Mouse (Mus musculus): Measurements from ENCODE around the gene Sestd1.

Sestd1 gene

GRCm38 (mm10) chr2:77280512-77281409 is at the start of gene Sestd1:
Sestd1 (minus strand) TSS chr2:77280592.
- DNase-seq, result peak; percentile 22 to 35

GRCm38 (mm10) chr2:77327246-77327645 is 46.9 kb upstream of the Sestd1 start:
- no peak for DNase-seq

GRCm38 (mm10) chr2:77323739-77324138 is 43.3 kb upstream of the Sestd1 start:
- DNase-seq, result no peak

- no peak for DNase-seq
These were observed 42.8 kb upstream of the Sestd1 start for GRCm38 (mm10) chr2:77323156-77323555.

- DNase-seq, result no peak
These were observed 38.8 kb upstream of the Sestd1 start for GRCm38 (mm10) chr2:77319196-77319595.

GRCm38 (mm10) chr2:77316961-77317360 is 36.6 kb upstream of the Sestd1 start:
- DNase-seq, result no peak

GRCm38 (mm10) chr2:77313846-77314245 is 33.5 kb upstream of the Sestd1 start:
- DNase-seq, result no peak

- no peak for DNase-seq
These were observed 32.2 kb upstream of the Sestd1 start for GRCm38 (mm10) chr2:77312616-77313015.

- peak in 1 of 2 experiments; percentile 14 for DNase-seq
These were observed 28.9 kb upstream of the Sestd1 start for GRCm38 (mm10) chr2:77309313-77309712.

- DNase-seq, result no peak
These were observed 24.1 kb upstream of the Sestd1 start for GRCm38 (mm10) chr2:77304494-77304893.

GRCm38 (mm10) chr2:77303716-77304115 is 23.3 kb upstream of the Sestd1 start:
- DNase-seq, result no peak

- no peak for DNase-seq
These were observed 22.4 kb upstream of the Sestd1 start for GRCm38 (mm10) chr2:77302655-77303348.

- no peak for DNase-seq
These were observed 21.4 kb upstream of the Sestd1 start for GRCm38 (mm10) chr2:77301687-77302389.

- DNase-seq, result no peak
These were observed 9.3 kb upstream of the Sestd1 start for GRCm38 (mm10) chr2:77289701-77290100.

GRCm38 (mm10) chr2:77286755-77287154 is 6.4 kb upstream of the Sestd1 start:
- DNase-seq, result no peak

- no peak for DNase-seq
These were observed 4.0 kb upstream of the Sestd1 start for GRCm38 (mm10) chr2:77284281-77284899.

GRCm38 (mm10) chr2:77279861-77280511 is 406 bp downstream of the Sestd1 start:
- no peak for DNase-seq

- DNase-seq, result no peak
These were observed 3.1 kb downstream of the Sestd1 start for GRCm38 (mm10) chr2:77277272-77277671.

GRCm38 (mm10) chr2:77275851-77276250 is 4.5 kb downstream of the Sestd1 start:
- no peak for DNase-seq

- no peak for DNase-seq
These were observed 5.3 kb downstream of the Sestd1 start for GRCm38 (mm10) chr2:77274976-77275641.

GRCm38 (mm10) chr2:77272953-77273352 is 7.4 kb downstream of the Sestd1 start:
- DNase-seq, result no peak

GRCm38 (mm10) chr2:77270781-77271180 is 9.6 kb downstream of the Sestd1 start:
- peak; percentile 31 to 56 for DNase-seq

Measured in thymus, adult 18-20 months (tissue).